Mouse (Mus musculus) cerebellum, adult 8-10 months (tissue): ENCODE data around the gene Slc6a17.

ENCODE experiments used
- DNase-seq: peaks from one replicate; pipeline ENCODE4 v3.0.0; 2022

Slc6a17 gene

DNA sequence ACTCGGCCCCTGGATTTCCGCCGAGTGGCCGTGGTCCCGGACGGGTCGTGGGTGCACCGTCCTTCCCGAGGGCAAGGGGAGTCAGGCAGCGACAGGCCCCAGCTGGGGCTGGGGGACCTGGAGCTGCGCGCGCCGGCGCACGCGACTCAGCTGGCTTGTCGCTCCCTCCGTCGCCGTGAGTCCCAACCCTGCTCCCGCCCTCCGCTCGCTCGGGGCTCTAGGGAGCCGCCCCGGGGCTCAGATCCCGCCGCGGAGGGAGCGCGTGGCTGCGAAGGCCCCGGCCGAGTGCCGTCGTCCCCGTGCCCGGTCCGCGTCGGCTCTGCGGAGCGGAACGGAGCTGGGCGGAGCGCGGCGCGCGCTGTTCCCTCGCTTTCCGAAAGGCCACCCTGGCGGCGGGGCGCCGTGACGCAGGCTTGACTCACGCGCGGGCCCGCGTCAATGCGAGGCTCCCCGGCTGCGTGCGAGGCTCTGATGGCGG lies at the start of gene Slc6a17:
Gene Slc6a17, minus strand, starts transcription at position 388 of the 478 bp plus-strand sequence.
- DNase-seq: peak; percentile 88

DNA sequence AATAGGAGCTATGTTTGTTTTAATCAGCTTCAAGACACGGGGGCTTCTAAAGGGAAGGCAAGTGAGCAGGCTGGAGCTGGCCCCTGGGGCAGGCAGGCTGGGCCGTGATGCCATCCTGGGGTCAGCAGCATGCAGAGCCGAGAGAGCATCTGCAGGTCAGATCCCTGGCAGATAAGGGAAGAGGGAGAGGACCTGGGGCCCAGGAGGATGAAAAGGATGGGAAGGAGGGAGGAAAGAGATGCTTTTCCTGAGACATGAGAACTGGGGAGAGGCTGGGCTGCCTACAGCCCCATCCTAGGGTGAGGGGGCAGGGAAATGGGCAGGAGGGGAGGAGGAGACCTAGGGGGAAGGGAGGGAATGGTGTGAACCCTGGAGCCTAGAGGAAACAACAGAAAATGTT lies 47.5 kb upstream of the Slc6a17 start:
- no peak for DNase-seq

DNA sequence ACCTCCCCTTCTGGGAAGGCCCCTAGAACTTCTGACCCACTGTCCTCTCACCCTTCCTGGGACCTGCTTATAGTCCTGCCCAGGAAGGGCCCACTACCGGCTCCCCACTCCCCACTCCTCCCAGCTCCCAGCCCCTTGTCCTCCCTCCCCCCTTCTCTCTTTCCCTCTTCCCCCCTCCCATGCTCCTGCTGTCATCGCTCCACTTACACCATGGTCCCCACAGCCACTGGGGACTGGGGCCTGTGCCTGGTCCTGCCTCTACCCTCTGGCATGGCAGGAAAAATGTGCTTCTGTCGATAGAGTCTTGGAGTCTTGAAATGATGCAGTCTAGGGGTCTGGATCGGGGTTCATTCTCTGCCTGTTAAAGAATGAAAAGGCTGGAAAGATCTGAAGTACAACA lies 46.1 kb upstream of the Slc6a17 start:
- DNase-seq: no peak

DNA sequence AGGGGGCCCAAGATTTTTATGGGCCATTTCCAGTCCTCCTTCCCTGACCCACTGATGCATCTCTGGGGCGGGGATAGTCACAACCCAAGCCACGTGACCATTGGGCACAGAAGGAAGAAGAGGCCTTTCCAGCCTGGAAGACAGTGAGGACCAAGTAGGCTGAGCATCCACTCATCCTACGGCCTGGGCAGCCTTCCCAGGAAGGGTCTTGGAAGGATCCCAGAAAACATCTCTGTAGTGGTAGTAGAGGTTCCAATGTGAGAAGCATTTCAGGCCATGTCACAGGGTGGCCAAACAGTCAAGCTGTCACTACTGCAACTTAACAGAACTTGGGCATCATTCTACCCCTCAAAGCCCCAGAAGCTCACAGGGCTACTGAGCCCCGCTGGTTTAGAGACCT lies 44.8 kb upstream of the Slc6a17 start:
- no peak for DNase-seq

DNA sequence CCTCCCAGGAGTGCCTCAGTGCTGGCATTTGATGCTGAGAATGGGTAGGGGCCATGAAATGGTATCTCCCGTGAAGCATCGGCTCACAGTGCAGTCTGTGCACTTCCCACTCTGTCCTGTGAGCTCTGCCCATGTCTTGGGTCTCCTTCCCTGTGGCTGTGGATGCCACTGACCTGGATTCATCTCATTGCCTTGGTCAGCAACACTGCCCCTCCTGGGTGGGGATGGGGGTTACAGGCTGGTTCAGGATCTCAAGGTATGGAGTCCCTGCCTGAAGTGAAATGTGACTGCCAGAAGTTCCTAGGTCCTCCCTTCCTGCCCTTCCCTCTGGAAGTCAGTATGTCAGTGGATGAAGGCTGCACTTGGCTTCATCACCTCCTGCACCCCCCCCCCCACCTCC lies 44.3 kb upstream of the Slc6a17 start:
- no peak for DNase-seq

DNA sequence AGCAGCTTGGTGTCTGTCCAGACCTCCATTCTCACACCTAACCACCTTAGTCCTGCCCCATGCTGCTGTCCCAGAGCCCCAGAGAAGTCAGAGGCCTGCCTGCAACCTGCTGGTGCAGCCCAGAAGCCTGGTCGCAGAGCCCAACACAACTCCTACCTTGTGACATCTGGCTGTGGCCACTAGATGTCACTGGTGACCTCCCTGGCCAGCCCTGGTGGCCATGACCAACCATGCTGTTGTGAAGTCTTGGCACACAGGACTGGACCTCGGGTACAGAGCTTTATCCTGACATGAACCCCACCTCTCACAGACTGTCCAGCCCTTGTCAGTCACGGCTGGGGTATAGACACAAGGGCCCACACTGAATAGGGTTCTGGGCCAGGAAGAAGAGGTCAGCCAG lies 41.4 kb upstream of the Slc6a17 start:
- peak; percentile 71 for DNase-seq

DNA sequence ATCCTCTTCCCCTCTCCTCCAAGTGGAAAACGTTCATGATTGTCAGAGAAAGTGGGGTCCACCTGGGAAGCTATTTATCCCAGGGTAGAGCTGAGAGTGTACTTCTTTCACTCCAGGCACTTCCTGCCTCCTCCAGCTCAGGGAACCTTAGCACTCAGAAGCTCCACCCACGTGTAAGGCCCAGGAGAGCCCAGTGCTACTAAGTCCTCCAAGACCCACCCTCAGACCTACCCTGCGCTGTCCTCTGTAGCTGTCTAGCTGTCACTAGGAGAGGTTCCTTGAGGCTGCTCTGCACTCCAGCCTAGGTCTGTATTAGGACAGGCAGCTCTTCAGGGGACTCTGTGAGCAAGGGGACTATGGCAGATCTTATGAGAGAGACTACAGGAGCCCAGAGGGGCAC lies 40.9 kb upstream of the Slc6a17 start:
- DNase-seq: no peak

DNA sequence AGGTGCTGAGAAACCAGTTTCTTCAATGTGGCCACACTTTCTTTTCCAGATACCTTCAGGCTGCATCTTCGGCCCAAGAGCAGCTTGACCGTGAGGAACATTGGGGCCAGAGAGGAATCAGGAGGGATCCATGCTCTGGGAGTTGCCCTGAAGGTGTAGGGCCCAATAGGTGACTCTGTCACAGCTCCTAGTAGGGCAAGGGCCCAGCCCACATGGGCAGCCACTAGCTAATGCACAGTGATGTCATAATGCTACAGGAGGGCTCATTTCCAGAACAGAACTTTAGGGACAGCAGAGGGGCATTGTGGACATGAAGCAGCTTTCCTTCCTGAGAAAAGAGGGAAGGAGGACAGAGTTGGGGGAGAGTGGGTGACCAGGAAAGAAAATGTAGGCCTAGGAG lies 37.0 kb upstream of the Slc6a17 start, which contains the start of gene Ubl4b:
Gene Ubl4b, minus strand, starts transcription at position 232 of the 400 bp plus-strand sequence.
- DNase-seq: no peak

DNA sequence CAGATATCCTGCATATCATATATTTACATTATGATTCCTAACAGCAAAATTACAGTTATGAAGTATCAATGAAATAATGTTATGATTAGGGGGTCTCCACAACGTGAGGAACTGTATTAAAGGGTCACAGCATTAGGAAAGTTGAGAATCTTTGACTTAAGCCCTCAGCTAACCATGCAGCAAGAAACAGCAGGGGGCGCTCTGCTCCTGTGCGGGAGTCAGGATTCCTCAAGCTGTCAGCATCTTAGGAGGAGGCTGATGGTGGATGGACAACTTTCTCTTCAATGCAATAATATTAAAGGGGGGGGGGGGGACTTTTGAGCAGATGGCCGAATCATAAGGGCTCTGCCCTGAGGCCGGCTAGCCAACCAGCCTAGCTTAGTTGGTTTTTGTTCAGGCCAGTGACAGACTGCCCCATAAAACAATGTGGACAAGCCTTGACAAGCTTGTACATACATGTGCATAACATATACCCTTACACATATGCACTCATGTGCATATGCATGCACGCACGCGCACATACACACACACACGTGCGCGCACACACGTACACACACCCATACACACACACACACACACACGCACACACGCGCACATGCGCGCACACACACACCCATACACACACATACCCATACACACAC lies 32.7 kb upstream of the Slc6a17 start:
- peak; percentile 74 for DNase-seq

DNA sequence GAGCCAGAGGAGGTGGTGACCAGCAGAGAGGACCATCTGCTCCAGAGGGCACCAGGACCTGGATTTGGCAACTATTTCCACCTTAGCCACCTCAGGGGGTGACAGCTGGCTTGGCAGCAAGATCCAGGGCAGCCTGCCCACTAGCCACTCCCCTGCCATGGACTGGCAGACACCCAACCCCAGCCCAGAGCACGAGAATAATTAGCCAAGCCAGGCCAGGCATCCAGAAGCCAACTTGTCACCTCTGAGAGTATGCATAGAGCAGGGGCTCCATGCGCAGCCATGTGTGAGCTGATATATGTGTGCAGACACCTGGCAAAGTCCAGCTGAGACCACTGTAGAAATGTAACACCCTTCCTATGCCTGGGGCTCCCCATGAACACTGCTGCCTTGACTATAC lies 29.1 kb upstream of the Slc6a17 start:
- DNase-seq: peak; percentile 77

DNA sequence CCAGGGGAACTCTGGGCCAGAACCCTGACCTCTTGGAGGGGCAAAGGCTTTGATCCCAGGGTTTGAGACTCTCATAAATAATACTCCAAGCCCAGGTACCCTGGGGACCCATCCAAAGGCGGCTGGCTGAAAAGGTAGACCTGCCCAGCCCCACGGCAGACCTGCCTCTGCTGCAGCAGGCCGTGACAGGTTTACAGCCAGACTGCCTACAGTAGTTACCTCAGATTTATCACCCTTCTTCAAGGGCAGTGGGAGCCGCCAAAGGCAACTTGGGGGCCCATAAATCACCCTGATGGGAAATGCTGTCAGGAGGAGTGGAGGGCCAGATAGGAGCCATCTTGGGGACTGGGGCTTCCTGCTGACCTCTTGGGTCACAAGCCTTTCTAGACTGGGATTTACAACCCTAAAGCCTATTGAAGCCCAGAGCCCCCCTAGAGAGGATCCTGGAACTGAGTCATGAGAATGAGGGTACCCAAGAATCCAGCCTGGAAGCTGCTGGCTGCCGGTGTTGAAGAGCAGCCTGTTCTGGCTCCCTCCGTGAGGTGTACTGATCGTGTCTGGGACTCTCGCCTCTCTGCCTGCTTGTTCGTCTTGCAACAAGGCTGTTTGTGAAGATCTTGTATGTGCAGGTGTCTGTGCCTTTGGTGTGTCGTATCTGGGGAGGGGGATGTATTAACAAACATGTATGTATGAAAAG lies 28.0 kb upstream of the Slc6a17 start:
- no peak for DNase-seq

DNA sequence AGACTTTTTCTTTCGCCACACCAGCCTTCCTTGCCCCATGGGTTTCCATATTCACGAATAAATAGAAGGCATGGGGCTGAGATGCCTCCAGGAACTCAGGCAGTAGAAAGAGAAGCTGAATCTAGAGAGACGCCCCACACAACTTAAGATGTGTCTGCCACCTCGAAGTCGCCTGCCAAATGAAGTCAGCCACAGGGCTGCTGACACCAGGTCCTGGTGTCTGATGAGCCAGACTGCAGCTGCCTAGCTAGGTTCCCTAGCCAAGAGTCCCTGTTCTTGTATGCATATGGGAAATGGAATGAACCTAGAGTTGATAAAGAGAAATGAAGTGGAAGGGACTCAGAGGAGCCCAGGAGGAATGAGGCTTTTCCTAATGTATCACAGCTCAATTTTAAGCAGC lies 27.5 kb upstream of the Slc6a17 start:
- DNase-seq: no peak

DNA sequence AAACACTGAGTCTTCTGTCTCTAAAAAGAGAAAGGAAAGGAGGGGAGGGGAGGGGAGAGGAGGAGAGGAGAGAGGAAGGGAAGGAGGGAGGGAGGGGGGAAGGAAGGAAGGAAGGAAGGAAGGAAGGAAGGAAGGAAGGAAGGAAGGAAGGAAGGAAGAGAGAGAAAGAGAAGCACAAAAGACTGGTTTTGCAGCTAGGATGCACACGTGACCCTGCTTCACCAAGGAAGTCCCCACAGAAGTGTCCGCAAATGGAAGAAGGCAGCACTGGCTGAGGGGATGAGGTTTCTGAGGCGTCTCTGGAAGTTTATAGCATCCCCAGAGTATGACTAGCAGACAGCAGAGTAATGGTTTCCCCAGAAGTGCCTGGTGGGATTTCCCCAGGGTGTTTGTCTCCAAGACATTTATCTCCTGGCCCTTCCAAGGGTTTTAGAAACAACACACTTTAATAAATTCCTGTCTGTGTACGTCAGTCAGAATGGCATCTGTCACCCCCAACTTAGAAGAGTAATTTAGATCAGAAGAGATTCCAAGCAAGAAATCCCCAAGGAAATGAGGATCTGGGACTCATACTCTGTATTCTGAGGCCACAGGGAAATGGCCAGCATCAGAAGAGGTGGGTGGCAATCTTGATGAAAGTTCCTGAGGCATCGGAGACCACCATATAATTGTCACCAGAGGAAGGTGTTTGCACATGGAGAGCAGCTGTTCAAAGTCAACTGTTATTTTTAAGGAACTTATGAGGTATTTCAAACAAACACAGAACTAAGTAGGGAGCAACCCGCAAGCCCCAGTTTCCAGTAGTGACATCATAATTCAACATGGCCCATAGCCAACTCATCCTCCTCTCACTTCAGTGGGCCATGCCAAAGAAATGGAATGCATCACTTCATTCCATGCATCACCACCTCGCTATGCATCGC lies 25.6 kb upstream of the Slc6a17 start:
- no peak for DNase-seq

DNA sequence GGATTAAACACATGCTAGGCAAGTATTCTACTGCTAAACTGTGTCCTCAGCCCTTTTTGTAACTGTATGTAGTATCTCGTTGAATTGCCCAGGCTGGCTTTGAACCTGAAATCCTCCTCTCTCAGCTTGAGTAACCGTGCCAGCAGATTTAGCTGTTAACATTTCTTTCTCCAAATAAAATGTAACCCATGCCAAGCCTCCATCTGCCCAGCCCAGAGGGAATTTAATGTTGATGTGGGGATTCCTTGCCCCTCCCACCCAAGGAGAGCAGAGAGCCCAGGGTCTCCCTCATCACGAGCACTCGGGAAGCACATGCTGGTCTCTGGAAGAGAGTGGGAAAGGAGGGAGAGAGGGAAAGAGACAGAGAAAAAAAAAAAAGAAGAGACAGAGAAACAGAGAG lies 24.8 kb upstream of the Slc6a17 start:
- no peak for DNase-seq

DNA sequence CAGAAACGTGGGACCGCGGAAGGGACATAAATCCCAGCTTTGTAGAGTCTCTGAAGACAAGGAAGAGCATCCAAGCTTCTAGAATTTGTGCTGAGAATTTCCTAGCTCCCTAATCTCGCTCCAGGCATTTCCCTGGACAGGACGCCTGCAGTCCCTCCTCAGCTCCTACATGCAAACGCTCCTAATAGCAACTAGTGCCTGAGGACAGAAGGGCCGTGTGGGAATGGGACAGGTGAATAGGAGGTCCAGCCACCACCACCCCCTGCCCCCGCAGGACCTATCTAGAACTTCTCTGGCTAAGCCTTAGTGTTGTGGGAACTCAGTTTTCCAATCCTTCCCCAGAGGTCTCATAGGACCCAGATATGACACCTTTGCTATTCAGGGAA lies 19.7 kb upstream of the Slc6a17 start:
- DNase-seq: no peak

DNA sequence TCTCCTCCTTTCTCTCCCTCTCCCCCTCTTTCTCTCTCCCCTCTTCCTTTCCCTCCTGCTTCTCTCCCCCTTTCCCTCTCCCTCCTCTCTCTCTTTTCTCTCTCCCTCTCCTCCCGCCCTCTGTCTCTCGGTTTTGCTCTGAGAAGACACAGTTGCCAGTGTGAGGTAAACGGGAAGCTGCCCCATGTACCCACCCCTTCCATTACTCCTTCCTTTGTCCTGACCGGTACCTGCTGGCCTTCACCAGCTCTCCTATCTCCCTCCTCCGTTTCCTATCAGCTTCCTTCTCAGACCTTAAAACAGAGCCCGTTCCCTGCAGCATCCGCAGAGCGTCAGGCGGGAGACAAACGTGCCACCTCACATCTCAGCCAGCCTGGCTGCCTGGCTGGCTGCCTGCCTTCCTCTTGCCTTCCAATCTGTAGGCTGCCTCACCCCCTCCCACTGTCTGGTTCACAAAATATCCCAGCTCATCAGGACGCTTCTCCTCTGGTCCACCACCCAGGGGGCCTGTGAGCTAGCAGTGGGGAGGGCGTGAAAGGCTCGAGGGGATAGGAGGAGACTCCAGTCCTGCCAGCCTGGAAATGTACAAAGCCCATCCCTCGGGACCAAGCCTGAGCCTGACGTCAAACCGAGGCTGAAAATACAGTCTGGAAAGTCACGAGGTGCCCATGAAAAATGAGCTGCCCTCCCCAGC lies 19.1 kb upstream of the Slc6a17 start:
- DNase-seq: peak; percentile 79

DNA sequence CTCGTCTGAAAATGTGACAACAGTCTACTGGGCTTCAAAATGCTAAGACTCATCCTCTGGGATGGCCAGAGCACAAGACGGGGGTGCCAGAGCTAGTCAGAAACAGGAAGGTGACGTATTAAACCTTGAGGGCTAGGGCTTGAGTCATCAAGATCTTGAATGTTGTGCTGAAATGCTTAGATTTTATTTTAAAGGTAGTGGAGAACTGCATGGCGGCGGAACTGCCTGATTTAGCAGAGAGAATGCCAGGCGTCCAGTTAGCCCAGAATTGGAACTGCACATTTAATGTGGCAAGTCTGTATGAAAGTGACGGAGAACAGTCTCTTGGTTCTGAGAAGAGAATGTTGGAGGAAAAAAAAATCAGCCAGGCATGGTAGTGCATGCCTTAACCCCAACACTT lies 17.1 kb upstream of the Slc6a17 start:
- DNase-seq: no peak

DNA sequence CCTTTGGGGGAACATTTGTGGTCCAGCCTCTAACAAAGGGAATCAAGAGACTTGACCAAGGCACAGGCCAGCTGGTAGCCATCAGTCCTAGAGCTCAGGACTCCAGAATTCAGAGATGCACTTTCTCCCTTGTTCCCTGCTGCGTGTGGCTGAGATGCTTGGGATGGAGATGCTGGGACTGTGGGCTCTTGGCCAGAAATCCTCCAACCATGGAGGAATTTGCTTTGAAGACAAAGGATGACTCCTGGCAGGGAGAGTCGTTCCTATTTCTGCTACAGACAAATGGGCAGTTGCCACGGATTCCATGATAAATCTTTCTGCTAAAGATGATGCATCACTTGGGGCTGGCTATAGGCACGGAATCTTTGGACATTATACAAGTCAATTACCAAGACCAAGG lies 15.7 kb upstream of the Slc6a17 start:
- DNase-seq: peak; percentile 48

DNA sequence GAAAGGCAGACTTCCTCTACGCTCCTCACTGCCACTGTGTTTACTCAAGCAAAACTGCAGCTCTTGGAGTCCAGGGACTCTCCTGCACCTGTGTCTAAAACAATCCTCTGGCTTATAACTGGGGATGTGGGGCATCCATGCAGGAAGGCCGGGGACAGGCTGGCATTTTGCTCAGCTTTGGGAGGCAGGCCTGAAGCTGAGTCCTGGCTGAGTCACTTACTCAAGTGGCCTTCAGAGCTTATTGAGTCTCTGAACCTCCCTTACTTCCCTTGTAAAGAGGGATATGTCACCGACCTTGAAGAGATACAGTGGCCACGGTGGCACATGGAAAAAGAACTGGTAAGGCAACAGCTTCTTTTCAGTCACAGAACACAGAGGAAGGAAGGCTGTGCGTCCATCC lies 12.8 kb upstream of the Slc6a17 start:
- no peak for DNase-seq

DNA sequence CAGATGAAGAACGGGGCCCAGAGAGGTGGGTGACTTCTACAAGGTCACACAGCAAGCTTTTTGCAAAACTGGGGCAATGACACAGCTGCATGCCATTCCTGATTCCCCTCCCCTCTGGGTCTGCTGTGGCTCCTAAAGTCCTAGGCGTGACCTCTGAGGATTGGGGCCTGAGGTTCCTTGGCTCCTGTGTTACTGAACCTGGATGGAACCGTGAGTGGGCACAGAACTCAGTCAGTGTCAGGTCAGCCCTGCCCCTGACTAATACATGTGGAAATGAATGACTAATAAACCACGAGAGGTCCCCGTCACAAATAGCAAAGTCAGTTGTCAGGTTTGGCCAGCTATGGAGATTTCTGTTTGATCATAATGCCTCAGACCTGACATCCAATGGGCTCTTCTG lies 11.4 kb upstream of the Slc6a17 start:
- DNase-seq: no peak

DNA sequence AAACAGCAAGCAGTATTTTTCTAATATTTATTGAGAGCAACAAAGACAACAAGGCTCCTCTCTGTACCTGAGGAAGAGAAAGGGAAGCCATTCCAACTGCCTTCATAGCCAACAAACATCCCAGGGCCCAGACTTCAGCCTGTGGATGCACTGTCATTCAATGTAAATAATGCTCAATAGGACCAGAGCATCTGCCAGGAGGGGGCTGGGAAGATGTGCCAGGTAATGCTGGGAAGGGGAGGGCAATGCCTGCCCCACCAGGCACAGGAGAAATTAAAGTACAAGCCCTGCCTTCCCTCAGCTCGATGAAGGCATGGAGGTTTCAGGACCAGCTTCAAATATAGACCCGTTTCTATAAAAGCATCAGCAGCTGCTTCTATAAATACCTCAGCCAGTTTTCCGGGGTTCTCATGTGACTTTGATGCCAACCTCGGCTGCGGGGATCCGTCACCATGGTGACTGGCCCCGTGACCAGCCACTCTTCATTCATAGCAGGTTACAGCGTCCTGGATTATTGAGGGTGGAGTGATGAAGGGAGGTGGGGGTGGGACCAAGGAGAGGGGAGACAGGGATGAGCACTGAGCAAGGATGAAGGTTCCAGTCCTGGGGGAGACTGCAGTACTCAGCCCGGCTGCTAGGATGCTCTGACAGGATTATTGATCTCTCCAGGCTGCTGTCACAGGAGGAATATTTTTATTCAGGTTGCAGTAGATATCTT lies 10.7 kb upstream of the Slc6a17 start:
- peak; percentile 63 for DNase-seq

DNA sequence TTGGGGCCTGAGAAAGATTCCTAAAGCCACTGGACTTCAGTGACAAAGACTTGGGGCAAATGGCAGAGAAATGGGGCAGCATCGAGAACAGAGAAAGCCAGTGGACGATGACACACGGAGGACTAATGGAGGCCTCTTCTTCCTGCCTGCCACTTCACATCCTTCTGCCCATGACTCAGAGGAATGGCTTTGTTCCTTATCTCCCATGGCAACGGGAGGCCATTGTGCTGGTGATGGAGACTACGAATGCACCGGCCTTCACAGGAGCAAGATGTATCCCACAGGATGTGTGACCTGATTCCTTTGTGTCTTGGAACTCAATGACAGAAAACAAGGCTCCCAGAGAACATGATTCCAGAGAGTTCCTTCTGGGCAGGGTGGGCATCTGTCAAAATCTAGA lies 6.7 kb upstream of the Slc6a17 start:
- no peak for DNase-seq
